Mouse (Mus musculus): ENCODE measurements around the gene Mmp15.

DNA sequence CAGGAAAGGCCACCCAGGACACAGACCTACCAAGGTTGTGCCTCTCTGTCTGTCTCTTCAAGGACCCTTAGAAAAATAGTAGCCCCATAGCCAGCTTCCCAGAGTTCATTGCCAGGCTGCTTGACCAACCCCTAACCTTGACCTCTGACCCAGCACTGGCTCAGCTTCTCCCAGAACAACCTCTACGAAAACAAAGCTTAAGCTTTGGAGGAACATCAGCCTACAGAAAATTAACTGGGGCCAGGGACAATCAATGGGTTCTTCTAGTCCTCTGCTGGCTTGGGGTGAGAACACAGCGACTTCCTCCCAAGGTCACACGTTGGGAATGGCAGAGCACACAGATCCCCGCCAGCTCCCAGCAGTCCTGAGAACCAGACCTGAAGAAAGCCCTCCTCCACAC lies 46.5 kb upstream of the Mmp15 start:
- TF ChIP-seq CTCF (IDR thresholded peaks at IDR 0.05; ENCODE audit: extremely low read depth, insufficient read depth, low read length) (no peak), POLR2A (IDR thresholded peaks at IDR 0.05; ENCODE audit: extremely low read depth, insufficient read depth, low read length) (no peak)
